Mouse (Mus musculus) spleen, adult 2 months (tissue): Measurements from ENCODE around the gene Tanc1. TPM values are rescaled to one million over a fixed set of nuclear protein-coding genes. Genes with fewer than 3 reads are reported as not detected.

Experiments
- DNase-seq, 2 experiments: peaks; one replicate each; pipeline versions ENCODE4 v3.0.0 to v3.0.0-alpha.2; 2012 to 2021; ENCODE audit warnings: low spot score in 2 of 2, low read depth in 1 of 2
- H3K27ac ChIP-seq: fragments of 200-500 bp; 2 replicates; pipeline ENCODE4 v1.5.1; 2012; ENCODE audit warnings: low read length, inconsistent platforms; ENCODE audit not compliant: insufficient read depth
- H3K27me3 ChIP-seq: fragments of 200-500 bp; 2 replicates; pipeline ENCODE4 v1.6.1; 2012; ENCODE audit warnings: mild to moderate bottlenecking, moderate library complexity, low read length, inconsistent platforms; ENCODE audit not compliant: control insufficient read depth, insufficient read depth
- H3K36me3 ChIP-seq: fragments of 200-500 bp; 2 replicates; pipeline ENCODE4 v1.6.1; 2012; ENCODE audit warnings: mild to moderate bottlenecking, low read length, inconsistent platforms; ENCODE audit not compliant: control insufficient read depth, insufficient read depth
- H3K4me1 ChIP-seq: fragments of 200-500 bp; 2 replicates; pipeline ENCODE4 v1.6.1; 2011; ENCODE audit warnings: inconsistent platforms; ENCODE audit not compliant: control insufficient read depth, insufficient read depth, insufficient read length
- H3K4me3 ChIP-seq: fragments of 200-500 bp; 2 replicates; pipeline ENCODE4 v1.5.1; 2011; ENCODE audit warnings: mild to moderate bottlenecking, inconsistent platforms; ENCODE audit not compliant: insufficient read depth, insufficient read length; ENCODE audit errors: extremely low read depth
- CTCF ChIP-seq: fragments of 200-500 bp; IDR thresholded peaks from 2 replicates; pipeline ENCODE4 v1.5.1; 2011; ENCODE audit warnings: mild to moderate bottlenecking, inconsistent platforms; ENCODE audit not compliant: insufficient read depth, insufficient read length, insufficient replicate concordance; ENCODE audit errors: extremely low read depth
- POLR2A ChIP-seq: fragments of 200-500 bp; IDR thresholded peaks from 2 replicates; pipeline ENCODE4 v1.6.1; 2011; ENCODE audit warnings: low read depth, low read length, inconsistent platforms
- WGBS: fragments of 180-500 bp; shearing (Covaris S2); methylation state at CpG from one replicate; pipeline ENCODE4 v1.1.7; 2018; 5-methylcytosine and 5-hydroxymethylcytosine counted together
- polyA plus RNA-seq: library from polyadenylated mRNA; depleted of rRNA; stranded (reverse); fragments of >200 nt; gene quantifications from 2 replicates; pipeline ENCODE4 v1.2.3, GENCODE M21; 2012

The Tanc1 gene
- polyA plus RNA-seq, 1 experiment, result 5.5 TPM

GRCm38 (mm10) chr2:59824289-59824688 lies 212.4 kb downstream of the Tanc1 start:
- no peak for TF ChIP-seq POLR2A
- no peak for TF ChIP-seq CTCF
- Histone ChIP-seq H3K4me3 (no peak overlapping the region), H3K4me1 (no peaks in the 10 kb centered on the region), H3K27me3 (no peaks in the 10 kb centered on the region), H3K27ac (no peak overlapping the region), H3K36me3 (no peaks in the 10 kb centered on the region)
- WGBS, result 85% methylated on average over 8 of the region's 8 CpGs
- no peak for DNase-seq

- TF ChIP-seq CTCF (no peak), POLR2A (no peak)
- no peak for DNase-seq
Observed at GRCm38 (mm10) chr2:59825380-59825779, 213.5 kb downstream of the Tanc1 start.

DNA sequence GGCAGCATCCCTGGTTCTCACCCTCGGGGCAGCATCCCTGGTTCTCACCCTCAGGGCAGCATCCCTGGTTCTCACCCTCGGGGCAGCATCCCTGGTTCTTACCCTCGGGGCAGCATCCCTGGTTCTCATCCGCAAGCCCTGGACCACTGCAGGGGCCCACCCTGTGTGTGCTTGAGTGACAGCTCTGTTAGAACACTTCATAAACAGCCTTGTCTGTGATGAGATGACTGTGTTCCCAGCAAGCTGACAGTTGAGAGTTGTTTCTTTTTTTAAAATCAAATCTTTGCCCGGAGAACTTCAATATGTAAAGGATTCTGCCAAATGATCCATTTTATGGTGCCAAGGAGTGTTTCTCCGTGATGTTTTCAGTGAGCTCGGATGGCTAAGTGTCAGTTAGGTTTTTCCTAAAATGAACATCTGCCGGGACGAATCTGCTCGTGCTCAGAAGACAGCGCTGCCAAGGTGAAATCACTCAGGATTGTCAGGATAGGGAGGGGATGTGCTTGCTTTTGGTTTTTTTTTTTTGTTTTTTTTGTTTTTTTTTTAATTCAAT lies 216.3 kb downstream of the Tanc1 start:
- no peaks in the 10 kb centered on the region for H3K27me3 ChIP-seq
- no peak overlapping the region; the same call in 1 of the 2 replicates for H3K27ac ChIP-seq
- WGBS, result 90% methylated on average over 11 of the region's 11 CpGs
- H3K36me3 ChIP-seq, result no peaks in the 10 kb centered on the region
- no peak for TF ChIP-seq POLR2A
- TF ChIP-seq CTCF, result no peak
- H3K4me1 ChIP-seq, result no peaks in the 10 kb centered on the region
- no peak overlapping the region for H3K4me3 ChIP-seq
- no peak for DNase-seq

More at GRCm38 (mm10) chr2:59825380-59825779, 213.5 kb downstream of the Tanc1 start:
- WGBS, result 94% methylated on average over 4 of the region's 4 CpGs
- no peaks in the 10 kb centered on the region for H3K27me3 ChIP-seq
- H3K4me1 ChIP-seq, result no peaks in the 10 kb centered on the region
- H3K36me3 ChIP-seq, result no peaks in the 10 kb centered on the region
- H3K4me3 ChIP-seq, result no peak overlapping the region
- no peak overlapping the region for H3K27ac ChIP-seq

GRCm38 (mm10) chr2:59828777-59829508 lies 217.1 kb downstream of the Tanc1 start:
- Histone ChIP-seq H3K4me3 (no peak overlapping the region), H3K4me1 (no peaks in the 10 kb centered on the region), H3K27me3 (no peaks in the 10 kb centered on the region), H3K36me3 (no peaks in the 10 kb centered on the region), H3K27ac (peak overlapping the region; percentile 47)
- no peak for TF ChIP-seq POLR2A
- TF ChIP-seq CTCF, result no peak
- 35% methylated on average over 14 of the region's 14 CpGs for WGBS
- DNase-seq, result no peak

DNA sequence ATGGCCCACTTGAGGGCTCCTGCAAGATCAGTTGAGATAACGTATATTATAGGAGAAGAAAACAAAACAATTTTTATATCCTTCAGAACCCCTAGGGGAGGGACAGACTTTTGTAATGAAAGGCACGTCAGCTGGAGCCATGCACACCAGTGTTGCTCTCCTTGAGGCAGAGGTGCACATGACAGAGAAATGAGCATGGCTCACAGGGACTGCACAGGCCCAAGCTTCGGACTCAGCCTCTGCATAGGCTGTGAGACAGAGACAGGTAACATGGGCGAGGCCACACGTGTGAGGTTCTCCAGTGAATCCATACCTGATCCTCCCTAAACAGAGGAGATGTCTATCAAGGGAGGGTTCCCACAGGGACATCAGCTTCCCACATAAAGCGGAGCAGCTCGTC lies 217.9 kb downstream of the Tanc1 start:
- WGBS, result 80% methylated on average over 7 of the region's 7 CpGs
- TF ChIP-seq CTCF (no peak), POLR2A (no peak)
- H3K27ac ChIP-seq, result peak overlapping the region; percentile 24; the same call in 1 of the 2 replicates

GRCm38 (mm10) chr2:59830151-59830550 lies 218.3 kb downstream of the Tanc1 start:
- TF ChIP-seq POLR2A, result no peak
- TF ChIP-seq CTCF, result no peak
- no peak overlapping the region for H3K4me3 ChIP-seq
- H3K4me1 ChIP-seq, result no peaks in the 10 kb centered on the region
- no peaks in the 10 kb centered on the region for H3K27me3 ChIP-seq
- WGBS, result 52% methylated on average over 9 of the region's 9 CpGs
- no peaks in the 10 kb centered on the region for H3K36me3 ChIP-seq
- DNase-seq, result no peak
- H3K27ac ChIP-seq, result no peak overlapping the region; the same call in 1 of the 2 replicates

More for the DNA sequence above, 217.9 kb downstream of the Tanc1 start:
- no peaks in the 10 kb centered on the region for H3K27me3 ChIP-seq
- H3K4me1 ChIP-seq, result no peaks in the 10 kb centered on the region
- no peak for DNase-seq
- H3K4me3 ChIP-seq, result no peak overlapping the region
- no peaks in the 10 kb centered on the region for H3K36me3 ChIP-seq

GRCm38 (mm10) chr2:59830940-59831339 lies 219.1 kb downstream of the Tanc1 start:
- WGBS, result 75% methylated on average over 5 of the region's 5 CpGs
- H3K27me3 ChIP-seq, result no peaks in the 10 kb centered on the region
- H3K36me3 ChIP-seq, result no peaks in the 10 kb centered on the region
- no peak overlapping the region for H3K4me3 ChIP-seq
- DNase-seq, result no peak
- no peak overlapping the region for H3K27ac ChIP-seq
- H3K4me1 ChIP-seq, result no peaks in the 10 kb centered on the region
- TF ChIP-seq CTCF (no peak), POLR2A (no peak)
